Mouse (Mus musculus) midbrain, embryonic 15.5 days (tissue): ENCODE data around the gene Bbs9. TPM values are rescaled to one million over a fixed set of nuclear protein-coding genes. Genes with fewer than 3 reads are reported as not detected.

Experiments used
- polyA plus RNA-seq: library from polyadenylated mRNA; unstranded; fragments of >200 nt; fragmentation: Nextera tagmentation; extraction: Ambion mirVana; gene quantifications from 2 replicates; pipeline ENCODE4 v1.2.1, GENCODE M21; 2015

Gene Bbs9
- polyA plus RNA-seq, 1 experiment from 2014 or later = 25.0 TPM

Other genes with a start within 250 kb of the Bbs9 start
- 11.4 and 13.2 TPM in 2 replicates for gene Zfp599, start 215.8 kb upstream of the Bbs9 start, polyA plus RNA-seq
- 32.4 and 39.2 TPM in 2 replicates for gene Zfp810, start 168.1 kb upstream of the Bbs9 start, polyA plus RNA-seq
- 4.5 and 4.7 TPM in 2 replicates for gene Anln, start 86.5 kb upstream of the Bbs9 start, polyA plus RNA-seq
- gene 9530077C05Rik, start 64.2 kb upstream of the Bbs9 start, polyA plus RNA-seq = 15.9 and 16.6 TPM in 2 replicates
- not detected in 2 replicates for gene Gm17545, start 21.4 kb upstream of the Bbs9 start, polyA plus RNA-seq
- 70.9 TPM in 2 replicates for gene Rp9, start 6.0 kb upstream of the Bbs9 start, polyA plus RNA-seq